In genomic region chr8:64770814-64771213, GRCm38 (mm10) we compare ENCODE assay signal across 18 mouse cellular contexts.
"Had no signal": no experiment of that assay in that cellular context is flagged by ENCODE, and none has a peak within 500 bp of the region (broad histone marks: within the 10 kb centered on the region; RNA-seq: fewer than 3 reads in every experiment).

No protein-coding gene starts in this region.

- ATAC-seq: midbrain, embryonic 15.5 days had no signal

- DNase-seq: kidney, postnatal 14 days; kidney, postnatal 4 days; layer of hippocampus, adult 9-11 months; layer of hippocampus, postnatal 36 days; liver, embryonic 13.5 days; lung, adult 2 months; lung, postnatal 14 days; retina, postnatal 1 day; right cerebral cortex, postnatal 25 days; spleen, adult 18-20 months; thymus, postnatal 36 days had no signal

- H3K27ac ChIP-seq: kidney, embryonic 15.5 days; left cerebral cortex, adult 2 months; liver, embryonic 13.5 days; macrophage; midbrain, embryonic 12.5 days; midbrain, embryonic 15.5 days; neural tube, embryonic 13.5 days; stomach, embryonic 15.5 days had no signal

- H3K4me2 ChIP-seq: kidney, embryonic 15.5 days; liver, embryonic 13.5 days; midbrain, embryonic 12.5 days; midbrain, embryonic 15.5 days; neural tube, embryonic 13.5 days; stomach, embryonic 15.5 days had no signal

- H3K9me3 ChIP-seq: kidney, embryonic 15.5 days; liver, embryonic 13.5 days; midbrain, embryonic 12.5 days; midbrain, embryonic 15.5 days; neural tube, embryonic 13.5 days; stomach, embryonic 15.5 days had no signal

- H3K27me3 ChIP-seq: kidney, embryonic 15.5 days; liver, embryonic 13.5 days; midbrain, embryonic 12.5 days; midbrain, embryonic 15.5 days; neural tube, embryonic 13.5 days; stomach, embryonic 15.5 days had no signal

- H3K9ac ChIP-seq: kidney, embryonic 15.5 days; liver, embryonic 13.5 days; midbrain, embryonic 12.5 days; midbrain, embryonic 15.5 days; neural tube, embryonic 13.5 days; stomach, embryonic 15.5 days had no signal

- H3K36me3 ChIP-seq: liver, embryonic 13.5 days; midbrain, embryonic 12.5 days; midbrain, embryonic 15.5 days; stomach, embryonic 15.5 days had no signal

- H3K4me1 ChIP-seq: kidney, embryonic 15.5 days; liver, embryonic 13.5 days; midbrain, embryonic 12.5 days; midbrain, embryonic 15.5 days; neural tube, embryonic 13.5 days; stomach, embryonic 15.5 days had no signal

- H3K4me3 ChIP-seq: kidney, embryonic 15.5 days; left cerebral cortex, adult 2 months; liver, embryonic 13.5 days; midbrain, embryonic 12.5 days; midbrain, embryonic 15.5 days; neural tube, embryonic 13.5 days; stomach, embryonic 15.5 days had no signal
